Mouse (Mus musculus): ENCODE data around the gene Herc4.

The Herc4 gene

GRCm38 (mm10) chr10:63247457-63247856 lies 3.8 kb downstream of the Herc4 start:
- no peak for DNase-seq (ENCODE audit: extremely low spot score, low read depth, low spot score)

DNA sequence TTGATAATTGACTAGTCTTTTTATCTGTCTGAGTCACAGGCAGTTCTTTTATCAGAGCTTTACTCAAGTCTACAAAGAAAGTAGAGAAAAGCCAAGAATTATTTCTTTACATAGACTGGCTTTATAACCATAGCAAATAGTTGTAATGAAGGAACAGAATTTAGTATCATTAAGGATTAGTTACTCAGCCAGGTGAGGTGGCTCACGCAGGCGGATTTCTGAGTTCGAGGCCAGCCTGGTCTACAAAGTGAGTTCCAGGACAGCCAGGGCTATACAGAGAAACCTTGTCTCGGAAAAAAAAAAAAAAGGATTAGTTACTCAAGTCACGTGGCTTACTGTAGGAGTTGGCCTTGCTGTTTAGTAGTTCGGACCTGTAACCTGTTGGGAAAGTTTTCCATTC lies 4.8 kb downstream of the Herc4 start:
- no peak for DNase-seq (ENCODE audit: extremely low spot score, low read depth, low spot score)

GRCm38 (mm10) chr10:63258696-63259095 lies 15.1 kb downstream of the Herc4 start:
- no peak for DNase-seq (ENCODE audit: extremely low spot score, low read depth, low spot score)

DNA sequence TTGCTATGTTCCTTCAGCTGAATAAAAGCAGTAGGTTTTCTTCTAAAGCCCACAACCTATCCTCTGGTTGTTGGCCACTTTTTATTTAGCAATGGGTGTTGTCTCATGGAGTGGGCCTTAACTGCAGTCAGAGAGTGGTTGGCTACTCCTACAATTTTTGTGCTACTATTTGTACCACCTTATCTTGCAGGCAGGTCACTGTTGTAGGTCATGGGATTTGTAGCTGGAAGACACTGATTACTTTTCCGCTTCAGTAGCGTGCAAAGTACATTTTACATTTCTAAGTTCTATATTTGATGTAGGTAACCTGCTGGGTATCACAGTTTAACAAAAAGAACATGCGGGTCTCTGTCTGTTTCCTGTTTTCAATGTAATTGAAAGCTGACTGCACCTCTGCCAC lies 15.7 kb downstream of the Herc4 start:
- DNase-seq (ENCODE audit: extremely low spot score, low read depth, low spot score), result no peak

GRCm38 (mm10) chr10:63267941-63268340 lies 24.3 kb downstream of the Herc4 start:
- no peak for DNase-seq (ENCODE audit: extremely low spot score, low read depth, low spot score)

DNA sequence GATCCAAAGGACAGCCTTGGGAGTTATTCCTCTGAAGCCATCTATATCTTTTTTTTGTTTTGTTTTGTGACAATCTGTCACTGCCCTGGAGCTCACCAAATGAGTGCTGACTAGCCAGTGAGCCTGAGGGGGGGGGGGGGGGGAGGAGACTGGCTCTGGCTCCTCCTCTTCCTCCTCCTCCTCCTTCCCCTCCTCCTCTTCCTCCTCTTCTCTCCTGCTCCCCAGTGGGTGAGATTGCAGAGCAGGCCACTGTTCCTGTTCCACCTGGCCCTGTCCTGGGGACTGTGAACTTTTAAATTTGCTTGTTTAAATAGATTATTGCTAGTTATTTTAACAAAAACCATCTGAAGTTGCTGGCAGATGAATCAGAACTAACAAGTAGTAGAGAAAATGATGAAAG lies 28.8 kb downstream of the Herc4 start:
- DNase-seq (ENCODE audit: extremely low spot score, low read depth, low spot score), result no peak

- DNase-seq (ENCODE audit: extremely low spot score, low read depth, low spot score), result no peak
Observed at GRCm38 (mm10) chr10:63272868-63273267, 29.3 kb downstream of the Herc4 start.

DNA sequence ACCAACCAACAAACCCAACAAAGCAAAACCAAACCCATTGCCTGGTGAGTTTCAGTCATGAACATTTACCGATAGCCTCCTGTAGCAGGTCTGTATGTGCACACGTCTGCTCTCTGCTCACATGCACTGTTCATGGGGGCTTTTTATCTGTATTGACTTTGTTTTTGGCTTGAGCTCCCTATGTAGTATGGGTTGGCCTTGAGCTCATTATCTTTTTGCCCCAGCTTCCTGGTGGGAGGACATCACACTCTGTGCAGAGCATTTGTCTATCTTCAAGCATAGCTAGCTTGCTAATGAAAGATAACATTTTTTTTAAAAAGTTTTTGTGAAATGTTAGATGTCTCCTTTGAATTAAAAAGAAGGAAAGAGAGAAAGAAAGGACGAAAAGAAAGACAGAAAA lies 33.4 kb downstream of the Herc4 start:
- no peak for DNase-seq (ENCODE audit: extremely low spot score, low read depth, low spot score)

DNA sequence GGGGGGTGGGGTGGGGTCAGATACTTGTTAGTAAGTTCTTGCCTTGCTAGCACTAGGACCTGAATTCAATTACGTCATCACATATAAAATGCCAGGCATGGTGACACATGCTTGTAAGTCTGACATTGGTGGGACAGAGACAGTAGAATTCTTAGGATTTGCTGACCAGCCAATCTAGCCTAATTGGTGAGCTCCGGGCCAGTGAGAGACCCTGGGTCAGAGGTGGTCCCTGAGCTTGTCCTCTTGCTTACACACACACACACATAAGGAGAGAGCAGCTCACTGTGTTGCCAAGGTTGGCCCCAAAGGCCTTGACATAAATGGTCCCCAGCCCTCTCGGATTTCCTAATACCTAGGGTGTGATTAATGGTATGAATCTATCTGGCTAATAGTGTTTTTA lies 36.2 kb downstream of the Herc4 start:
- no peak for DNase-seq (ENCODE audit: extremely low spot score, low read depth, low spot score)

- no peak for DNase-seq (ENCODE audit: extremely low spot score, low read depth, low spot score)
Observed at GRCm38 (mm10) chr10:63282417-63282816, 38.8 kb downstream of the Herc4 start.

GRCm38 (mm10) chr10:63282846-63283245 lies 39.2 kb downstream of the Herc4 start:
- DNase-seq (ENCODE audit: extremely low spot score, low read depth, low spot score), result no peak

- DNase-seq (ENCODE audit: extremely low spot score, low read depth, low spot score), result no peak
Observed at GRCm38 (mm10) chr10:63302356-63302755, 58.7 kb downstream of the Herc4 start.

DNA sequence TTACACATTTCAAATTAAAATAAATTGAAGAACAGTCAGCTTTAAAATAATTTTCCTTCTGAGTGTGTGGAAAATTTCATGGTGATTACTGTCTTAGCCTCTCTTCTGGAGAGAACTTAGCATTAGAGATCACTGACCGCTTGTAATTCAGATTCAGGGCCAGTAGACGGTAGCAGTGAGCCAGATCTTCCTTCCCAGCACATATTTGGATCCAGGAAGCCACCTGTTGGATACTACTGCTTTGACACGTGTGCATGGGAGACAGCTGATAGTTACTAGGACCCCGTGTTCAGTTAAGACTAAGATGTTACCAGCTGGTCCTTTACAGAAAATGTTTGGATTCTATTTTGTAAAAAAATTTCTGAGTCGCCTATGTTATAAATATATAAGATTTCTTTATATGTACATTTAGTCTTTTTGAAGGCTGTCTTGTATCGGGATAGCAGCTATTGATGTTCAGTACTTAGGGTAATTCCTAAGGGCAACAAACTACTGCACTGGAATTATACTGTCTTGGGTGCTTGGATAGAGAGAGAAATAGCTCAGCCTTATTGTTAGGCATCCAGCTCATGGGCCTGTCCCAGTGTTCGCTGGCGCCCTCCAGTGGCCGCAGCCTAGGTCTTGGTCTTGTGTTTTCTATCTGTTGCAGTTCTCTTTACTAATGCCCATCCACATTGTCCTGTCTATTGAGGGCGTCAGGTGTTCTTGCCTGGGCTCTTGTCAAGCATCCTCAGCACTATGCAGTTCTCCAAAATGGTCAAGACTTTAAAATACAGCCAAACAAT lies 65.2 kb downstream of the Herc4 start:
- DNase-seq (ENCODE audit: extremely low spot score, low read depth, low spot score), result peak; percentile 37

GRCm38 (mm10) chr10:63313726-63314125 lies 70.1 kb downstream of the Herc4 start:
- DNase-seq (ENCODE audit: extremely low spot score, low read depth, low spot score), result no peak

DNA sequence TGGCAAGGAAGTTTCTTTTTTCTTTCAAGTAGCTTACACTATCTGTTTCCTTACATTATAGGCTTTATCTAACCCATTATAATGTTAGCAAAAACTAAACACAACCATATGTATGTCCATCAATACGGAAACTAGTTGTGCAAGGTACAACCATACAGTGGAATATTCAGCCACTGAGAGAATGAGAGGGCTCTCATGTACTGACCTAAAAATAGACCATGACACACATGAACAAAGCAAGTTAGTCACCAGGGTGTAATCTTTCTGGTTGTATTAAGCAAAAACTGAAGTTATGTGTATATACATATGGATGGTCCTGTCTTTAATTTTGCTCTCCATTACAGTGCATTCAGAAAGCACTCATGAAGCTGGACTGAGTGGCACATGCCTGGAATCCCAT lies 83.5 kb downstream of the Herc4 start:
- no peak for DNase-seq (ENCODE audit: extremely low spot score, low read depth, low spot score)

- DNase-seq (ENCODE audit: extremely low spot score, low read depth, low spot score), result no peak
Observed at GRCm38 (mm10) chr10:63336901-63337300, 93.3 kb downstream of the Herc4 start.

DNA sequence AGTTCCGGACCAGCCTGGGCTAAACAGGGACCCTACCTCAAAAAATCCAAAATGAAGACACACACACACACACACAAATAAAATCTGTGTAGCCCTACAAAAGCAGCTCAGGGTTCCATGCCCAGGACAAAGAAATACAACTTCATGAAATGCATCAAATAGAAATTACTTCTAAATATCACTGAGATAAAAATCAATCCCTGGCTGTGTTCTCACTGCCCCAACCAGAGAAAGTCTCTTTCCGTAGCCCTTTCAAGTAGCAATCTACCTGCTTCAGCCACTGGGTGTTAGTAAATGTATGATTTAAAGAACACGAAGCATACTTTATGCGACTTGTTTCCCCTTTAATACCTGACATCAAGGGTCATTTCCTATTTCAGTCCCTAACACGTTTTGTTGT lies 93.7 kb downstream of the Herc4 start:
- DNase-seq (ENCODE audit: extremely low spot score, low read depth, low spot score), result no peak

DNA sequence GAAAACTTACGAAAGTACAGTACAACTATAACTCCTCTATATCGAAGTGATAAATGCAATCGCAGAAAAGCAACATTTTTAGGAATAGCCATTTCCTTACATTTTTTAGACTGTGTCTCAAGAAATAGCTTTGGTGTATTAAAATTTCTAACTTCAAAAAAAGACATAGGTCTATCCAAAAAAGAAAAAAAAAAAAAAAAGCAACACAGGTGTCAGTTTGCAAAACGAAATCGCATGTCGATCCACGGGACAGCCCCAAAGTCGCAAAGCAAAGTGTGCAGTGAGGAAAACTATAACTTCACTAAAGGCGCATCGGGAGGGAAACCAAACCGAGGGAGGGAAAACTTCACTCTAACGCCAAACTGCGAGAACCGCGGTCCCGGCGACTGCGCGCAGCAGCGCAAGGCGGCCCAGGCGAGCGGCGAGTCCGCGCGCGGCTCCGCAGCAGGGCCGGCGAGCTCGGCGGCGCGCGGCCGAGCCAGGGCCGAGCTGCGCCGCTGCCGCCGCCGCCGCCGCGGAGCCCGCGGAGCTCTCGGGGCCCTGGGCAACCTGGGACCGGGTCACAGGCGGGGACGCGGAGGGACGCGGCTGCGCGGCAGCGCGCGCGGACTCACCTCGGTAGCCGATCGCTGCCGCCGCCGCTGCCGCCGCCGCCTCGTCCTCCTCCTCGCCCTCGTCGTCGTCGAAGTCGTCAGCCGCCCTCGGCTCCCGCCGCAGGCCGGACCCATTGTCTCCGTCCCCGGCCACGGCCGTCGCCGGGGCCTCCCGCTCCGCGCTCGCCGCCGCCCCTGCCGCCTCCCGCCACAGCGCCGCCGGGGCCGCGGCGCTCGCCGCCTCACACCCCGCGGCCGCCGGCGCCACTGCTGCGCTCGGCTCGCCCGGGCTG lies 94.6 kb downstream of the Herc4 start:
- no peak for DNase-seq (ENCODE audit: extremely low spot score, low read depth, low spot score)

DNA sequence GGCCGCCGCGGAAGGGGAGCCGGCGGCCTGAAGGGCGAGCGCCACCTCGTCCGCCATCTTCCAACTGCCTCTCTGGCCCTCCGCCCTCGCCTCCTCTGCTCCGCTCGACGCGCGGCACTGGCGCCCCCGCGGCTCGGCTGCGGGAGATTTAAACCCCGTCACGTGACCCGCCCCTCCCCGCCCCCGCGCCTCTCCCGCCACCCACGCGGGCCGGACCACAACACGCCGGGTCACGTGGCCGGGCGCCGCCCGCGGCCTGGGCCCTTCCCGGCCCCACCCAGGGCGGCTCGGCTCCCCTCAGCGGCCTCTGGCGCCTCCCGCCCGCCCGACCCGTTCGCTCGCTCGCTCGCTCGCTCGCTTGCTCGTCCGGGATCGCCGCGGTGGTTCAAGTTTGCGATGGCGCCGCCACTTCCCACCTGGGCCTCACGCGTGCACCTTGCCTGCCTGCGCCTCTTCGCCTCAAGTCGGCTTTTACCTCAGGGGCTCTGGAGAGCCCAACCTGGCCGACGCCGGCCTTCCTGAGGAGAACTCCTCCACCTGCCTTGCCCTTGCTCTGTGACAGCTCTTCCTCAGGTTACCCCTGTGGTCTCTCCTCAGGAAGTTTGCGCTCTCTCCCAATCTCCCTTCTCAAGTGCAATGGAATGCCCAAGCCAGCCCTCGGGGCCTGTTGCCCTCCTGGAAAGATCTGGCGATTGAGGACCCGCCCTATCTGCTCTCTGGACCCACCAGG lies 95.5 kb downstream of the Herc4 start:
- no peak for DNase-seq (ENCODE audit: extremely low spot score, low read depth, low spot score)

GRCm38 (mm10) chr10:63341351-63341750 lies 97.7 kb downstream of the Herc4 start:
- DNase-seq (ENCODE audit: extremely low spot score, low read depth, low spot score), result no peak

DNA sequence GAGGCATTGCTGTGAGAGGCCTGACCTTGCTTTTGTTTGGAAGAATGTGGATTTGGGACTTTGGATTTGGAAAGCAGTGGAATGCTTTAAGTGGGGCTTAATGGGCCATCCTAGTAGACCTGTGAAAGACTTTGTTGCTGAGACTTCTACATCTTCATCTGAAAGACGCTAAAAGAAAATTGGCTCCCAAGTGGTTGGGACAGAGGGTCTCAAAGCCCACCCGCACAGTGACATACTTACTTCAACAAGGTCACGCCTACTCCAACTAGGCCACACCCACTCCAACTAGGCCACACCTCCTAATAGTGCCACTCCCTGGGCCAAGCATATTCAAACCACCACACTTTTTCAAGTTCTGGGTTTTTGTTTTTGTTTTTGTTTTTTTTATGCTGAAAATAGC lies 101.1 kb downstream of the Herc4 start:
- DNase-seq (ENCODE audit: extremely low spot score, low read depth, low spot score), result no peak

DNA sequence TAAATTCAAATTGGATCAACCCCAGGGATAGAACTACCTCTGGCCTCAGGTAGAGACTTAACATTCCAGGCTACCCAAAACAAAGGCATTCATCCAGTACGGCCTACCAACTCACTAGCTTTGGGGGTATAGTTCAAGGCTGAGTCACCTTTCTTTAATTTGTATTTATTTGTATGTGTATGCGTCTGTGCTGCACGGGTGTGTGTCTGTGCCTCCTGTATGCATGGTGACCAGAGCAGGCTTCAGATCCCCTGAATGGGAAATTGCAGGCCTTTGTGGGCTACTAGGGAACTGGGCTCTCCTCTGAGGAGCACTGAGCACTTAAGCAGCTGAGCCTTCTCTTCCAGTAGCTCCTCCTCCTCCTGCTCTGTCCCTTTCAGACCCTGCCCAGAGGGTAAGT lies 104.7 kb downstream of the Herc4 start:
- no peak for DNase-seq (ENCODE audit: extremely low spot score, low read depth, low spot score)
